Mouse (Mus musculus) heart, postnatal 25 days (tissue): ENCODE measurements around the gene Luzp2. TPM values are rescaled to one million over a fixed set of nuclear protein-coding genes. Genes with fewer than 3 reads are reported as not detected.

Experiments used
- DNase-seq: peaks from one replicate; pipeline ENCODE4 v3.0.0; 2022; ENCODE audit warnings: low spot score
- intact Hi-C: fragments of 180-260 bp; cut with DNase I; formaldehyde crosslinking; loops from one replicate; pipeline ENCODE4 v1.15.1; 2025
- total RNA-seq, 2 experiments: library from RNA; stranded (reverse); gene quantifications; 2 replicates each; pipeline ENCODE4 v1.2.3; 2021

Luzp2 gene
- total RNA-seq = under 1 TPM; 0.08 to 0.14 TPM

- DNase-seq = no peak
- intact Hi-C loops = no loop called here
These were observed at the start of gene Luzp2 for GRCm38 (mm10) chr7:54835372-54835851. Luzp2 (plus strand) TSS chr7:54835498.

- intact Hi-C loops = no loop called here
- no peak for DNase-seq
These were observed 47.8 kb upstream of the Luzp2 start for GRCm38 (mm10) chr7:54787456-54787855.

GRCm38 (mm10) chr7:54818606-54819005 is 16.7 kb upstream of the Luzp2 start:
- intact Hi-C loops = no loop called here
- no peak for DNase-seq

- DNase-seq = no peak
These were observed 6.5 kb upstream of the Luzp2 start for GRCm38 (mm10) chr7:54828751-54829150.

GRCm38 (mm10) chr7:54835911-54836352 is 634 bp downstream of the Luzp2 start:
- intact Hi-C loops = no loop called here

More at GRCm38 (mm10) chr7:54828751-54829150, 6.5 kb upstream of the Luzp2 start:
- intact Hi-C loops = no loop called here

DNA sequence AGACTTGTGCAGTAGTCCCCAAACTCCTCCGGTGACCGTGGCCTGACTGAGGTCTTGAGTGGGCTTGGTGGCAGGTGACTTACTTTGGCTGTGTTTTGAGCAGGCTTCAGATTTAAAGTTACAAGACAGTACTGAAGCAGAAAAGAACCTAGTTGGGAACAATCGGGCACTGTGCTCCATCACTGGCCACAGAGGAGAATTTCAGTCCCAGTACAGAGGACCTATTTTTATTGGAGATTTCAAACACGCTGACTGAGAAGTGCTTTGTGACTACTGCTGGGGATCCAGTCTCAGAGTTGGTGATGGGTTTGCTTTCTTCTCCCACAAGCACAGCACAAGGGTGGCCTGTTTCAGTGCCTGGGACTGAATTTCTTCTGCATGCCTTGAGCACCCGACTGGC is 1.1 kb downstream of the Luzp2 start:
- DNase-seq = no peak
- intact Hi-C loops = no loop called here

More at GRCm38 (mm10) chr7:54835911-54836352, 634 bp downstream of the Luzp2 start:
- no peak for DNase-seq

DNA sequence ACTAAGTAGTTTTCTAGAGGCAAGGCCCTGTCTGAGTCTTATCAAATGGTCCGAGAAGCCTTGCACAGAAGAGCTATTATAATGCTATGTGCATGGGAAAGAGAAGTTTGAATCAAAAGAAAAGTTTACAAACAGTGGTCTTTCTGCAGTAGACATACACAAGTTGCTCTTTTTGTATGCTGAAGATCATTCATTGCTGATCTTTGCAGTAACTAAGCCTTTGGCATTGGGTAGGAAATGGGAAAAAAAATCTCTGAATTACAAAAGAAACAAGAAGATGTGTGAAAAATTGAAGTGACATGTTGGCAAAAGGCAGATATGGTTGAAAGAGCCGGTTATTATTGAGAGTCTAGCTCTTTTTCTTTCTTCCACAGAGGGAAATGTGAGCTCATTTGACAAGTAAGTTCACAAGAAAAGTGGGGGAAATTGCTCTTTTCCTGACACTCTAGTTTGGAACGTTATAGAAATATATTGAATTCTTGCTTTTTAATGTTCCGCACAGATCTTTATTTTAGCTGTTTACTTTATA is 7.6 kb downstream of the Luzp2 start:
- intact Hi-C loops = no loop called here
- DNase-seq = no peak

DNA sequence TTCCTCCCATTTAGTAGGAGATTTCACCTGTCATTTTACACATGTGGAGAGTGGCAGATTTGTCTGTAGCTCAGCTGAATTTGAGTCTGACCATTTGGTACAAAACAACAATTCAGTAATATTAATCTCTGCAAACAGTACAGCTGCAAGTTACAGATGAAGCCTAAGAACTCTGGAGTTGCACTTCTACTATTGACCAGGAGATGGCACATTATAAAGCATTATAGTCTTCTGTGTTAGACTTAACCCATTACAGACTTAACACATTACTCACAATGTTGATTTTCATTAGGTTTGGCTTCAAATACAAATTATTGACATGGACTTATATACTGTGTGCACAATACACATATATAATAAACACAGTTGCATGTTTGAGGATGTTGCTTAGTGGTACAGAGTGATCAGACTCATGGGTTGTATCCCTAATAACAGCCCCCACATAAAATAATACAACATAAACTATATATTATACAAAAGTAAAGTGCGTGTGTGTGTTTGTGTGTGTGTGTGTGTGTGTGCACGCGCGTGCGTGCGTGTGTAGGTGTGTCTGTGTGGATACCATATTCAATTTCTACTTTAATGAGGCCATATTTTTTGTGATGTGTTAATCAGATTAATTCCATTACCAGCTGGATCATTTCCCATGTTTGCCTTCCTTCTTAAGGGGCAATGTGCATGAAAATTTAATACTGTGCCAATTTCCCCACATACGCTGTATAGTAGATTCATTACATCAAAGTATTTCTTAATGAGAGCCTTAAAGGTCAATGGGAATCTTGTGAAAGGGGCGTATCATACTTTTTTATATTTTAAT is 10.8 kb downstream of the Luzp2 start:
- intact Hi-C loops = loop anchor here (2.0 kb wide), 1 partner anchor 865 kb away; no protein-coding TSS in a partner anchor
- no peak for DNase-seq

- DNase-seq = no peak
- intact Hi-C loops = no loop called here
These were observed 11.4 kb downstream of the Luzp2 start for GRCm38 (mm10) chr7:54846692-54847020.

GRCm38 (mm10) chr7:54852860-54853259 is 17.6 kb downstream of the Luzp2 start:
- no peak for DNase-seq
- intact Hi-C loops = no loop called here

GRCm38 (mm10) chr7:54861230-54861856 is 26.0 kb downstream of the Luzp2 start:
- no peak for DNase-seq
- intact Hi-C loops = no loop called here

DNA sequence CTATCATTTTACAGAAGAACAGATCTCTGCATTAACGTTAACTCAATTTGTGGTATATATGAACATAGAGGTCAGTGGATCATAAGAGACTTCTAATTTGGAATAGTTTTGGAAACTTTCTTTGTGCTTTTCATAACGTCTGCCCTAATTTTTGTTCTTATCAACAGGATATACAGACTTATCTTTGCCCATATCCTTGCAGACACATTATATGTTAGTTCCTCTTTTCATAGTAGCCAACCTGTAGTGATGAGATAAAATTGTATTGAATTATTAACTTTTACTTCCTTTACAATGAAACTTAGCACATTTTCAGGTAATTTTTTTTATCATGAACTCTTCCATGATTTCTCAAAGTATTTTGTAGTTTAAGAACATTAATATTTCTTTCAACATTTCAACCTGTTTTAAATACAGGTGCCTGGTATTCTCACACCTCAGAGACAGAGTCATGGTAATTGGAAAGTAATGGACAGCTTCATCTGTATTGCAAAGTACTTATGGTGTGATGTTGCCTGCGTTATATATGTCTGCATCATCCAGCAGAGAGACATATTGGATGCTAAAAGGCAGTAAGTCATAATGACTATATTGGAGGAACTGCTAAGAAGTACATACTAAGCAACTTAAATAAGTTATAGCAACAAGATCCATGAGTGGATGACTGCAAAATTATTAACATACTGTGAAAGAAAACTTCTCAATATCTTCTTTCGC is 43.8 kb downstream of the Luzp2 start:
- intact Hi-C loops = no loop called here
- DNase-seq = no peak

- intact Hi-C loops = no loop called here
- no peak for DNase-seq
These were observed 58.7 kb downstream of the Luzp2 start for GRCm38 (mm10) chr7:54893709-54894627.

GRCm38 (mm10) chr7:54898589-54898988 is 63.3 kb downstream of the Luzp2 start:
- intact Hi-C loops = no loop called here
- DNase-seq = no peak

- intact Hi-C loops = no loop called here
- no peak for DNase-seq
These were observed 74.7 kb downstream of the Luzp2 start for GRCm38 (mm10) chr7:54909958-54910357.

DNA sequence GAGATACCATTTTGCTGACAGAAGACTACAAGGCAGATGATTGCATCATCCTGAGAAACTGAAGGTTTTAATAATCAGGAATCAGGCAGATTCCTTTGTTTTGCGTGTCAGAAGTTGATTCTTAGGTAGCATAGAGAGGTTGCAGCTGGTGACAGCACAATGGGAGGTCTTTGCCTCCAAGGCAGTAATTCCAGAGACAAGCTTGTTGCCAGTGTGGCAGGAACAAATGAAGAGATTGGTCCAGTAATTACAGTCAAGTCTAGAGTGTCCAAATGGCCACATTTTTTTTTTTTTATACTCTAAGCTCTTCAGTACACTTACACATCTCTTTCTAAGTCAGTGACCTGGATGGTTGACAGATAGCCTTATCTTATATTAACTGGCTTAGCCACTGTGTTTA is 78.7 kb downstream of the Luzp2 start:
- intact Hi-C loops = no loop called here
- DNase-seq = no peak

DNA sequence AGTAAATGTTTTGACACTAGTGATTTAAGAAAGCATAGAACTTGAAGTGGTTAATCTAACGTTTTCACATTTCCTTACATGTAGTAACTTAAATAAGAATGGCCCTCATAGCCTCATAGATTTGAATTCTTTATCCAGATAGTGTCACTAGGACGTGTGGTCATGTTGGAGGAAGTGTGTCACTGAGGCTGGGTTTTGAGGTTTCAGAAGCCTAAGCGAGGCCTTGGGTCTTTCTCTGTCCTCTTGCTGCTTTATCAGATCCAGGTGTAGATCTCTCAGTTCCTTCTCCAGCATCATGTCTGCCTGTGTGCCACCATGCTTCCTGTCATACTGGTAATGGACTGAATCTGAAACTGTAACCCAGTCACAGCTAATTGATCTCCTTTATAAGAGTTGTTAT is 86.7 kb downstream of the Luzp2 start:
- intact Hi-C loops = no loop called here
- DNase-seq = no peak

GRCm38 (mm10) chr7:54956759-54957158 is 121.5 kb downstream of the Luzp2 start:
- no peak for DNase-seq
- intact Hi-C loops = no loop called here

DNA sequence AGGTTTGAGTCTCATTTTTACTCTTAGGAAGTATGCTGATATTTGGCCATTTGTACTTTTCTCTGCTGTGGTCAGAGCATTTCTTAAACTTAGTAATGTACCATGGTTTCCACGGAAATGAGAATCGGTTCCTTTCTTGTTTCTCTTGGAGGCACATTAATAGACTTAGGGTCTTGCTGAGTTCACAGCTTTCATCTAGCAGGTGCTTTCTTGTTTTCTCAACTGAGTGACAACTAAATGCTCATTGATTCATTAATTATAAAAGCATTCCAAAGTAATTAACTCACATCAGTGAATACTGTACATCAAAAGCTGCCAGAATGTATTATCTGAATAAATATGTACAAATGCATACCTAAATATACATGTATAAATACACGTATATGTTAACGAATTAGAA is 127.4 kb downstream of the Luzp2 start:
- no peak for DNase-seq
- intact Hi-C loops = no loop called here
